Mouse (Mus musculus) thymus, postnatal 36 days (tissue): ENCODE measurements around the gene Nob1.

ENCODE experiments used
- DNase-seq, 2 experiments: peaks; one replicate each; pipeline ENCODE4 v3.0.0; 2022; ENCODE audit warnings: mixed read lengths in 2 of 2

Gene Nob1

DNA sequence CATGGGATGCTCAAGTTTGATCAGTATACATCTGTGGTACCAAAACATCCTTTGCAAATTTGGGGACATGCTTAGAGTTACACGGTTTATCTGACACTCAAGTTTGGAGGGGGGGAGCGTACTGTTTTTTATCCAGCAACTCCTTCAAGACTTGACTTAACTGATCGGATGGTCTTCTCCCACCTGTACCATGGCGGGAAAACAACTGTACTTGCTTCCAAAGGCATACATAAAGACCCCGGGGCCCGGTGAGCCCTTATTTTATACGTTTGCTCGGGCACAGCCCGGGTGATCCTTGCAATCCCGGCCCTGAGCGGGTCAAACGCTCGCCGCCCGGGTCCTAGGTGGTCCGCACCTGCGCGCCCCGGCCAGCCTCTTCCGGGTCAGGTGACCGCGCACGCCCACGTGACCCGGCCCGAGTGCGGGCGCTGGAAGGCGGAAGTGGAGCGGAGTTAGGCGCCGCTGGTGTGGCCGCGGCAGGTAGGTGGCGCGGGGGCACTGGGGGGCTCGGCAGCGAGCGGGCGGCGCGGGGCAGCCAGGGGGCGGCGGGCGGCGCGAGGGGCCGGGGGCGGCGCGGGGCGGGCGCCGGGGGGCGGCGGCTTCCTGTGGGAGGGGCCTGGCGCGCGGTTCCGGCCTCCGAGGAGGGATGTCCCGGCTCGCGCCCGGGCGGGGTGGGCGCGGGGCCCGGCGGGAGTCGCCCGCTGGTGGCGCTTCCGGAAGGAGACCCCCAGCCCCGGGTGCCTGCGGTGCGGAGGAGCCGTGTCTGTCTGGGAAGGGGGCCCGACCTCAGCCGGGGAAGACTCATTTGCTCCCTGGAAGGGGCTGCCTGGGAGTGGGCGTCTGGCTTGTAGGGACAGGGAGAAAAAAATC lies 11.3 kb upstream of the Nob1 start, which contains the start of gene Wwp2:
TSS of gene Wwp2 (plus strand) at position 404 of the 870 bp plus-strand sequence.
- peak; percentile 88 to 91 for DNase-seq

GRCm38 (mm10) chr8:107435421-107435961 lies 10.6 kb upstream of the Nob1 start:
- DNase-seq, result peak in 1 of 2 experiments; percentile 4

- no peak for DNase-seq
Observed at GRCm38 (mm10) chr8:107430821-107431220, 6.0 kb upstream of the Nob1 start.

DNA sequence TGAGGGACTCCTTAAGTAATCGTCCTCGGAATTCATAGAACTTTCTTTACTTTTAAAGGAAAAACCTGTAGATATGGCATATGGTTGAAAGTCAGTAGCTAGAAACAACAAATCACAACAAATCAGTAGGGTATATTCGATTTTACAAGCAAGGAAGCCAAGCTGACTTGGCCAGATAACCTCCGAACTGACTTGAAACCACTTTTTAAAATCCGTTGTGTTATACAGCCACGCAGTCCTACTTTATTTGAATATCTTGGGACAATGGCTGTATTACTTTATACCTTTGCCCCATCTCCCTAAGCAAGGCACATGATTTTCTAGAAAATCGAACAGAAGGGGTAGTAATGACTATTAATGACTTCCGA lies 363 bp upstream of the Nob1 start:
- DNase-seq, result no peak

- DNase-seq, result no peak
Observed at GRCm38 (mm10) chr8:107424176-107424575, 675 bp downstream of the Nob1 start.

GRCm38 (mm10) chr8:107417001-107417400 lies 7.8 kb downstream of the Nob1 start:
- DNase-seq, result no peak

- DNase-seq, result no peak
Observed at GRCm38 (mm10) chr8:107413881-107414280, 11.0 kb downstream of the Nob1 start.

DNA sequence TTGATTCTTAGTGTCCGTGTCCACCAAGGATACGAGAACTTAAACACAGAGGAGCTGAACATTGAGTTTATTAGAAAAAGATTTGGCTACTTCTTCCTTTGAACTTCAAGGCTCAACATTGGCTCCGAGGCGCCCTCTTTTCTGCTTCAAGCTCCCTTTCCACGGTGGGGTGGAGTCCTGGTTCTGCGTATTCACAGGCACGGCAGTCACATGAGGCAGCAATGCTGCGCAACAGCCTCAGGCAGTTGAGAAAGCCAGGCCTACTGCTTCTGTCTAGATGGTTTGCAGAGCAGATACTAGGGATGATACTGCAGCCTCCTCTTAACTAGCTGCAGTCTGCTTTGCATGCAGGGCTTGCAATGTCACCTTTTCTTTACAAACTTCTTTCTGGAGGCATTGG lies 12.3 kb downstream of the Nob1 start:
- no peak for DNase-seq

- DNase-seq, result no peak
Observed at GRCm38 (mm10) chr8:107411391-107411790, 13.5 kb downstream of the Nob1 start.

DNA sequence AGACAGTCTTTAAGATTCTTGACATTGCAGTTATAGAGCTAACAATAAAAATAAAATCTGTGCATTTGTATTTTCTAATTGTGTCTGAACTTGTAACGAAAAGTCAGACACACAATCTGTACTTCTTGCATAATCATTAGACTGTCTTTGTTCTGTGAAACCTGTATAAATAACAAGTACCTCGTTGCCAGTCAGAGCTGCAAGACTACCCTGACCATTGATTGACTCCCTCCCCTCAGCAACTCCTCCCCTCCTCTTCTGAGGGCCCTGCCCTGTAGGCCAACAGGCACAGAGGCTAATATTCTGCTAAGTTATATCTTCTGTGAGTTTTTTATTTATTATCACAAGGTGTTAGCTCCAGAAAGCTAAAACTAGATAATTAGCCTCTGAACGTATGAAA lies 18.9 kb downstream of the Nob1 start:
- DNase-seq, result no peak

GRCm38 (mm10) chr8:107404057-107404456 lies 20.8 kb downstream of the Nob1 start:
- no peak for DNase-seq

DNA sequence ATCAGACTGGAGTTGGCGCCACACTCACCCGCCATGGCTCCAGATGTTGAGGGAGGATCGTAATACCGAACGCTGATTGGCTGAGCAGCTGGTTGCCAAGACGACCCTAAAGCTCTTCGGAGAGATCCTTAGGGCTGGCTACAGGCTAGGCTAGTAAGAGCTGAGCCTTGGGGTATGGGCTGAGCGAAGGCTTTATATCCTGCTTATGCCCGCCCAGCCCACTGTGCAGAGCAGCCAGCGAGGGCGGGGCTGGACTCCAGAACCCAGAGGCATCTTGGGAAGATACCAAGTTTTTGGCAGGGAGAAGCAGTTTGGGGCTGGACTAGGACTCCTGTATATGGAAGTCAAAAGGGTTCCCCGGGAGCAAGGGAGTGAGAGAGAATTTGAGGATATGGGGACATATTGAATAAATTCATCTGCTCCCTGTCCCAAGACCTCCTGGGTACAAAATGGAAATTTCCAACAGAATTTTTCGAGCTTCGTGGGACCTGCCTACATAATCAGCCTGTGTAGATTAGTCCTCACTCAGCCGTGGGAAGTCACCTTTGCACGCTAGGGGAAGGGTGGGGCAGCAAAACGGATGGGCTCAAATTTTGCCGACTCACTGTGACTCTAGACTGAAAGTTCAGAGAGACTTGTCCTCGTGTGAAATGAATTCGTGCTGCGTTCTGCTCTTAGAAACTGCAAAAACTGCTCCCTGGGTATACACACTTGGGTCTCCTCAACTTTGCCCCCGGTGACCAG lies 21.6 kb downstream of the Nob1 start, which contains the start of gene Nqo1:
TSS of gene Nqo1 (minus strand) at position 169 of the 744 bp plus-strand sequence.
- DNase-seq, result peak; percentile 24 to 57

- no peak for DNase-seq
Observed at GRCm38 (mm10) chr8:107401866-107402265, 23.0 kb downstream of the Nob1 start.

- no peak for DNase-seq
Observed at GRCm38 (mm10) chr8:107399495-107399894, 25.4 kb downstream of the Nob1 start.

DNA sequence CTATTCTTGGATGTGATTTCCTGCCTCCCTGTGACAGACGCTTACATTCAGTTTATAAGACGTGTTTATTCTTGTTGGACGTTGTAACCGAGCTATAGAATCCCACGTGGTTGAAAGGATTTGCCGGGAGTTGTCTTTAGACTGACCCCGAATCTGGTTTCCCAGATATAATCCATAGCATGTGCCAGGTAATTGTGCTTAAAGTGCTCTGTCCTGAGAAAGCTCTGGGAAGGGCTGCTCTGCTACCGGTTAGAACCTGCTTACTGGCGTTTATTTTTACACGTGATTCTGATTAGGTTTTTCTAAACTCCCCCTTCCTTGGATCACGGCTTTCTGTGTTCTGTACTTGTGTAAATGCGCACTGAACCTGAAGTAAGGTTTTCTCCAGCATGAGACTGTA lies 27.2 kb downstream of the Nob1 start:
- DNase-seq, result no peak

DNA sequence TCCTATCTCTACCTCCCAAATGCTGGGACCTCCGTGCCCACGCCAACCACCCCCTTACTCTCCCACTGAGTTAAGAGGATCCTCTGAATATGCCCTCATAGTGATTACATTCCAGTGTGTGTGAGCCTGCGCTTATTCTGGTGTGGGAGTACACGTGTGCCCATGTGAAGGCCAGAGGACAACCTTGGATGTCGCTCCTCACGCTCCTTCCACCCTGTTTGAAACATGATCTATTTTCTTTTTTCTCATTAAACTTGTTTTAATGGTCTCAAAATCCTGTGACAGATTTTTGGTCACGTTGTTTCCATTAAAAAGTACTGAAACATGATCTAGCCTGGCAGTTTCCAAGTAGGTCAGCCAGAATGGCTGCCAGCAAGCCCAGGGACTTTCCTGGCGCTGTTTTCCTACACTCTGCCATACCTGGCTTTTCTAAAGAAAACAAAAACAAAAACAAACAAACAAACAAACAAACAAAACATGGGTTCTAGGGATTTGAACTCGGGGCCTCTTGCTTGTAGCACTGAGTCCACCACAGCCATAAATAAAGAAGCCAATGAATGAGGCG lies 28.7 kb downstream of the Nob1 start:
- DNase-seq, result no peak

DNA sequence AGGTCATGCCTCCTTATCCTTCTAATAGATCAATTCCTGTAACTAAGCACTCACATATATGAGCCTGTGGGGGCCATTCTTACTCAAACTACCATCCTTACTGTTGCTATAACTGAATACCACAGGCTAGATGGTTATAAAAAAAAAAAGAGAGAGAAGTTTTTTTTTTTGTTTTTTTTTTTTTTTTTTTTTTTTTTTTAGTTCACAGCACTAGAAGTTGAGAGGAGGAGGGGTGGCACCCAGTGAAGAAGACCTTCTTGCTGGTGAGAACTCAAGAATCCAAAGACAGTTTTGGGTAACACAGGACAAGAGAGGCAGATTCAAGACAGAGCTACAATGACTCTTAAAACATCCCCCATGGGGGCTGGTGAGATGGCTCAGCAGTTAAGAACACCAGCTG lies 29.5 kb downstream of the Nob1 start:
- no peak for DNase-seq

- no peak for DNase-seq
Observed at GRCm38 (mm10) chr8:107391136-107391516, 33.7 kb downstream of the Nob1 start.

DNA sequence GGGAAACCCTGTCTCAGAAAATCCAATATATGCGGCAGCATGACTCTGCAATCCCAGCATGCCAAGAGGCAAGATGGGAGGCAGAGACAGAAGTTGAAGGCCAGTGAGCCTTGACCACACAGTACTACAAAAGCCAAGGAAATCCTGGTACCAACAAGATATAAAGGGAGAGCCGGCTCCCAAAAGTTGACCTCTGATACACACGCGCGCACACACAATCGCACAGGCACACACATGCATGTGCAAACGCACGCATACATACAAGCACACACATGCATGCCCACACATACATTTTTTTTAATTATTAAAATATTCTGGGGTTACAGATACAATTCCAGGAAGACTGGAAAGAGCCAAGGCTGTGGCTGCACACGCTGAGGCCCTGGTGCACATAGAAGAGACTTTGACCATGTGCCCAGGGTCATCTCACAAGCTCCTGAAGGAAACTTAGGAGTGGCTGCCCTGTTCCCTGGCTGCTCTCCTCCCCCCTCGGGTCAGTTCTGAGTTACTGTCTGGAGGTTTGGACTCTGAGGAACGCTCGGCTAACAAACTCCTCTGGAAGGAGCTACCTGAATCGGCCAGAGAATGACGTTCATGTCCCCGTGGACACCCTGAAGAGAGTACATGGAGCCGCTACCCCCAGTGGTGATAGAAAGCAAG lies 34.2 kb downstream of the Nob1 start:
- no peak for DNase-seq

- no peak for DNase-seq
Observed at GRCm38 (mm10) chr8:107389557-107389956, 35.3 kb downstream of the Nob1 start.

DNA sequence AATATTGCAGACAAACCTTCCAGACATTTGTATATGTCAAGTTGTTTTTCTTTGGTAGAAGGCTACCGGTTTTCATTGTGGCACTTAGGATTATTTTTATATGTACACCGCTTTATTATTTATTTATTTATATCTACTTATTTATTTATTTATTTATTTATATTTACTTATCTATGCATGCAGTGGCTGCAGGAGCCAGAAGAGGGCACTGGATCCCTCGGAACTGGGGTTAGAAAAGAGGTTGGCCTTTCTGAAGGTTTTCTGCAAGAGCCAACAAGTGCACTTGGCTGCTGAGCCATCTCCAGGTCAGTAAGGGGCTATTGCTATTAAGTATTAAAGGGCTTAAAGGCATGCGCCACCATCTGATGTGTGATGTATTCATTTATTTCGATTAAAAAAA lies 37.0 kb downstream of the Nob1 start:
- peak; percentile 8 to 9 for DNase-seq

DNA sequence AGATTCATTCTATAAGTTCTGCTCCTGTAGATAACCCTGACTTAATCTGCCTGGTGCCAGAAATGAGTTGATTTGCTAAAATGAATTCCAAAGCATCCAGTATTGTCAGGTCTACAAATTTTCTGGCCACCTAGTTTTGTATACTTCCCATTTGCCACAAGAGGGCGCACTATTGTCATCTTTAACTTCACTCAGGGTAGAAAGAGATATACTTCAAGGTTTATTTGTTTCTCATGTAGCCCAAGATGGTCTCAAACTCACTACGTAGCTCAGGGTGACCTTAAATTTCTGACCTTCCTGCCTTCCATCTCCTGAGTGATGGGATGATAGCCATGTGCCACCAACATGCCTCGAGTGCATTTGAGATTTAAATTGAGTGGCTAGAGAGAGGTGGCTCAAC lies 38.2 kb downstream of the Nob1 start:
- no peak for DNase-seq

GRCm38 (mm10) chr8:107386171-107386570 lies 38.7 kb downstream of the Nob1 start:
- no peak for DNase-seq
